Mouse (Mus musculus): Measurements from ENCODE around the gene Ubtd2. TPM values are rescaled to one million over a fixed set of nuclear protein-coding genes. Genes with fewer than 3 reads are reported as not detected.
"Not testable (repeated sequence)": the region's sequence is repeated elsewhere in the genome, so short reads cannot be mapped to it uniquely, and the experiment has no call there.

Ubtd2 gene
- total RNA-seq, 4 experiments from 2014 or later = 6.3 to 7.2 (median 6.6) TPM

DNA sequence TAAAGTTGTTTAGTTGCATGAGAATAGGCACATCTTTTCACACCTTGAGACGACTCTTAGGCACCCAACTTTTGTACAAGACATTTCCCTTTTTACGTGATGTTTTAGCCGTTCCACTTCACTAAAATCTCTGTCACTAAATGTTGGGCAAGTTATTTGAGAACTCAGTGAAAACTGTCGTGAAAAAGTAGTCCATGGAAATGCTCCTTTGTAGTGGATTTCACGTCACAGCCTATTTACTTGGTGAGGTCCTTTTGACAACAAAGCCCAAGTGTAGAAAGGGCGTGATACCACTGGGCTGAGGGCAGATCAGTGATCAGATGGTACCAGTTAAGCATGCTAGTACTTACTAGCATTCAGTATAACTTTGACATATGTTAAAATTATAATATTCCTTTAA lies 1.2 kb downstream of the Ubtd2 start:
- DNase-seq (ENCODE audit: low spot score in 2 of 2) = no peak

DNA sequence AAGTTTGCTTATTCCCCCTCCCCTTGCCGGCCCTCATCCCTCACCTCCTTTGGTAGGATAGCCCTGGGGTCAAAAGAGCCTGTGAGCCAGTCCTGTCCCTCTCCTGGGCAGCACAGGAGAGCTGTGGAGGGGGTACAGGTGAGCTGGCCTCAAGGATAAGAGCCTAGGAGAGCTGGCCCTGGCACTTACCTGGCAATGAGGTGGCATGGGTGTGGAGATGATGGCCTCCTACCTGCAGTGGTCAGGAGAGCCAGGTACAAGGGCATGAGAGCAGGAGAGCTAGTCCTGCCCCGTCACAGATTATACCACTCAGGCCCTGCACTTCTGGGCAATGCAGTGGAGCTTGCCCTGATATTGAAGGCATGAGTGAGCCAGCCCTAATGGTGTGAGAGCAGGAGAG lies 9.1 kb downstream of the Ubtd2 start:
- no peak for DNase-seq (ENCODE audit: low spot score in 2 of 2)

- no peak for DNase-seq (ENCODE audit: low spot score in 2 of 2)
Measured at GRCm38 (mm10) chr11:32471925-32472324, 16.8 kb downstream of the Ubtd2 start.

DNA sequence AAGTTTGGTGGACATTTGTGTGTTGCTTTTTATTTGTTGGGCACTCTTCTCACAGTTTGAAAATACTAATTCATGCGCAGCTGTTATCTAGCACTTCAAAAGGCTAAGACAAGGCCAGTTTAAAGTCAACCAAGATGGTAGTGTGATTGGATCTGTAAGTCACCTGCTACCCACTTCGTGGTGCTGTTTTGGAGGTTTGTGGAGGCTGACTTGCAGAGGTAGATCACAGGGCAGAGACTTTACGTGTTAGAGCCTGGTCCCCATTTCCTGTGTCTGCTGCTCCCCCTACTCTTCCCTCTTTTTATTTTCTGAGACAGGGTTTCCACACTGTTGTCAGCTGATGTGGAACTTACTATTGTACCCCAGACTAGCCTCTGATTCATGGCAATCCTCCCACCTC lies 19.6 kb downstream of the Ubtd2 start:
- DNase-seq (ENCODE audit: low spot score in 2 of 2) = no peak

DNA sequence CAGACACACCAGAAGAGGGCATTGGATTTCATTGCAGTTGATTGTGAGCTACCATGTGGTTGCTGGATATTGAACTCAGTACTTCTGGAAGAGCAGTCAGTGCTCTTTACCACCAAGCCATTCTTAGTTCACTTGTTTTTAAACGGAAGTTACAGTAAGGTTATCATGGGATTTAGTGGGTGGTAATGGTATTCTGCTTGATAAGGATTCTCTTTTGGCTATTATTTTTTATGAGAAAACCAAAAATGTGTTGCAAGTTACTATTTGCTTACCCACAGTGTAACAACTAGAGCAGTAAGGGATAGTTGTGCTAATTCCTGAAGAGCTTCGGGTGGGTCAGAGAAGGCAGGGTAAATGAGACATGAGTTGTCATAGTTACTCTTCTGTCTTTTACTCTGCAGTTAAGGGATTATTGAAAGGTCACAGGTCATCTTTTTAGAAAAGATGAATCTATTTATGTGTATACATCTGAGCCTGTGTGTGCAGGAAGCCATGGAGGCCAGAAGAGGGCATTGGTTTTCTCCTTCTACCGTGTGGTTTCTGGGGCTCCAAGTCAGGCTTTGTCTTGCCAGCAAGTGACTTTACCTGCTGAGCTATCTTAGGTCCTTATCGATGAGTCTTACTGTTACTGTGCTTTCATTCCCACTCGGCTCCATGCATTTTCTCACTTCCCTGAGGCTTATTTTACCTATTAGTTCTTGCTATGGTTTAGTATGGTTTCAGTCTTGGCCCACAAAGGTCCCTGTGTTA lies 20.5 kb downstream of the Ubtd2 start:
- DNase-seq (ENCODE audit: low spot score in 2 of 2) = no peak

GRCm38 (mm10) chr11:32481525-32481924 lies 26.4 kb downstream of the Ubtd2 start:
- no peak for DNase-seq (ENCODE audit: low spot score in 2 of 2)

GRCm38 (mm10) chr11:32485290-32485689 lies 30.1 kb downstream of the Ubtd2 start:
- no peak for DNase-seq (ENCODE audit: low spot score in 2 of 2)

DNA sequence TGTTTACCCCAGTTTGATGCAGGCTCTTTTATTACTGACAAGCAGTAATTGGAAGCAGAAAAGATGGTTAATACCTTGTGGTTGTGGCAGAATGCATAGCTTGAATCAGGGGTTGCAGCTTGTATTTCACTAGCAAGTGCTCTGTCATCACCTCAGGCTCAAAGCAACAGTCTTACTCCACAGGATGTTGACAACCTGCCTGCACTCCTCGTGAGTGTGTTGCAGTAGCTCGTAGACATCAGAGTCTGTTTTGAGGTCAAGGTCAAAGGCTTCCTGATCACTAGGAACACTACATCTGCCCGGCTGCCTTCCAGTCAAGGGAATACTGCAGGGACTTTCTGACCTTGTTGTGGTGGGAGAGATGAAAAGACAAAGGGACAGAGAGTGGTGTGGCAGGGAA lies 31.5 kb downstream of the Ubtd2 start:
- no peak for DNase-seq (ENCODE audit: low spot score in 2 of 2)

DNA sequence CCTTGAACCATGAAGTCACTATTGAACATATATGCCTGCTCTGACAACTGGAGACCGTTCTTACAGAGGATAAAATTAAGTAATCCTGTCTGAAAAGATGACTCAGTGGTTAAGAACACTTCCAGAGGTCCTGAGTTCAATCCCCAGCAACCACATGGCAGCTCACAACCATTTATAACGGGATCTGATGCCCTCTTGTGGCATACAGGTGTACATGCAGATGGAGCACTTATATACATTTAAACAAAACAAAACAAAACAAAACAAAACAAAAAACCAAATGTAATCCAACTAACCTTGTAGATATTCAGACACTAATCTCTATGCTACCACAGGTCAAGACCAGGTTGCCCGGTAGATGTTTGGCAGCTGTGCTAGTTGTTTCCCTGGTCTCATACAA lies 32.3 kb downstream of the Ubtd2 start:
- no peak for DNase-seq (ENCODE audit: low spot score in 2 of 2)

- no peak for DNase-seq (ENCODE audit: low spot score in 2 of 2)
Measured at GRCm38 (mm10) chr11:32488344-32488743, 33.2 kb downstream of the Ubtd2 start.

GRCm38 (mm10) chr11:32488808-32489670 lies 33.9 kb downstream of the Ubtd2 start:
- no peak for DNase-seq (ENCODE audit: low spot score in 2 of 2)

- no peak for DNase-seq (ENCODE audit: low spot score in 2 of 2)
Measured at GRCm38 (mm10) chr11:32491079-32491478, 35.9 kb downstream of the Ubtd2 start.

DNA sequence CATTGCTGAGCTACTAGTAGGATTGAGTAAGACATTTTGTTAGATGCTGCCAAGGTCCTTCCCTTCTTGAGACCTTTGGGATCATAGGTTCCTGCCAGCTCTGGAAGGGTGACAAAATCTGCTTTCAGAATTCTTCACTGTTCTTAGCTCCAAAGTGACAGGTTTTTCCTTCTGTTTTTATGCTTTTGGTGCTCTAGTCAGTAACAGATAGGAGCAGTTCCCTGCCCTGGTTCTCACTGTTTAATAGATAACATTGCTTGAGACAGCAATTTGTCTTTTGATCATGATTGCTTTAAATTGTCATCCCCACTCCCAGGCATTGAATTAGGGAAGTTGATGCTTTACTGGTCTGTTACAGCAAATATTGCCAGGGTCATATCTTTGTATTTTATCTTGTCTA lies 38.1 kb downstream of the Ubtd2 start:
- no peak for DNase-seq (ENCODE audit: low spot score in 2 of 2)

DNA sequence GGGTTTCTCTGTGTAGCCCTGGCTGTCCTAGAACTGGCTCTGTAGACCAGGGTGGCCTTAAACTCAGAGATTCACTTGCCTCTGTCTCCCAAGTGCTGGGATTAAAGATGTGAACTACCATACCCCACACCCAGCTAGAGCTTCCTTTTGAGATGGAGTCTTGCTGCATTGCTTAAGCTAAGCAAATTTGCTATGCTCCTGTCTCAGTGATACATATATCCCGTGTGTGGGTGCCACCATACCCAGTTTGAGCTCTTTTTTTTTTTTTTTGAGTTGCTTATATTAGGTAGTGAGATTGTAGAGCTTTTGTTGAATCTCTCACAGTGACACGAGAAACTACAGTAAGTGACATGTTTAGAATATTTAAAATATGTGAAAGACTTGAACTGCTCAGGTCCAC lies 40.1 kb downstream of the Ubtd2 start:
- DNase-seq (ENCODE audit: low spot score in 2 of 2) = no peak

GRCm38 (mm10) chr11:32498757-32499535 lies 43.8 kb downstream of the Ubtd2 start:
- no peak for DNase-seq (ENCODE audit: low spot score in 2 of 2)

- no peak for DNase-seq (ENCODE audit: low spot score in 2 of 2)
Measured at GRCm38 (mm10) chr11:32499931-32500330, 44.8 kb downstream of the Ubtd2 start.

DNA sequence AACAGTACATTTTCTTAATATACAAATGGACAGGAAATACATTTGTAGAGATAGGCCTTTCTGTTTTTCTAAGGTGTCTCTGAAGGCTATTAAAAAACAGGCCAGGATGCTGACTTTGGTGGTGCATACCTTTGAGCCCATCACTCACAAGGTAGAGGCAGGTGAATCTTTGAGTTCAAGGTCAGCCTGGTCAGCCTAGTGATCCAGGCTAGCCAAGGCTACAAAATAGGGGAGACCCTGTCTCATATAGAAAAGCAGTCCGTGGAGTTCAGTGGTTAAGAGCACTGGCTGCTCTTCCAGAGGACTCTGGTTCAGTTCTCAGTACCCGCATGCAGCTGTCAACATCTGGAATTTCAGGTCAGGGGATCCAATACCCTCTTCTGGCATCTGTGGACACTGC lies 48.5 kb downstream of the Ubtd2 start:
- DNase-seq (ENCODE audit: low spot score in 2 of 2) = no peak

DNA sequence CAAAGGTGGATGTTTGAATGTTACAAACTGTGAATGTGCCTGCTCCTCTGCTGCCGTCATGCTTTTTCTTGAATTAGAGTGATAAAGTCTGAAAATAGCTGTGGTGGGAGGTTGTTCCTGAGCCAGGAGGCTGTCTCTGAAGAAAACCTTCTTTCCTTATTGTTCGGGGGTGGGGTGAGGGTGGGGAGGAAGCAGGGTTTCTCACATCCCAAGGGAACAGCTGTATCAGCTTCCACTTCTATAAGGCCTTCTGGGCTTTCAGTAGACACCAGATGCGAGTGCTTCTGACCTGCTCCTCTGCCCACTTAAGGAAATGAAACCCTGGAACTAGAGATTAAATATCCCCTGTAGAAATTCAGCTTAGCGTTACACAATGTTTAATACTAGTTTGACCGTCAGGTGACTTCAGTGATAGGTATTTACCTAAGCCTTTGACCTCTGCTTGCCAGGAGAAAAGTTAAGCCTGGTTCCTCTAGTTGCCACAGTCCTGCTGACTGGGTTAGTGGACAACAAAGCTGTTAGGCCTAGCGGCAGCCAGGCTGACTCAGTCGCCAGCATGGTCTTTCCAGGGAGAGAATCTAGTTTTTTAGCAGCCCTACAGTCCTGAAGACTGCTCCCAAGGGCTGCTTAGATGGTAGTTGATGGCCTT lies 50.0 kb downstream of the Ubtd2 start:
- no peak for DNase-seq (ENCODE audit: low spot score in 2 of 2)

DNA sequence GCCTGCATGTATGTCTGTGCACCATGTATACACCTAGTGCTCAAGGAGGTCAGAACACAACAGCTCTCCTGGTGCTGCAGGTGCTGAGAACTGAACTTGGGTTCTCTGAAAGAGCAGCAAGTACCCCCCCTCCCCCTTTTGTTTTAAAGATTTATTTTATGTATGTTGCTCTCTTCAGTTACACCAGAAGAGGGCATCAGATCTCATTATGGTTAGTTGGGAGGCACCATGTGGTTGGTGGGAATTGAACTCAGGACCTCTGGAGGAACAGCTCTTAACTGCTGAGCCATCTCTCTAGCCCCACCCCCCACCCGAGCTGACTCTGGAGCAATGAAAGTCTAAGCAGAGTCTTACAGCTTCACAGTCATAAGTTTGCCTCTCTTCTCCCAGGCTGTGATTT lies 55.8 kb downstream of the Ubtd2 start:
- no peak for DNase-seq (ENCODE audit: low spot score in 2 of 2)

- not testable (repeated sequence) for DNase-seq (ENCODE audit: low spot score in 2 of 2)
Measured at GRCm38 (mm10) chr11:32514853-32515252, 59.7 kb downstream of the Ubtd2 start.

- DNase-seq (ENCODE audit: low spot score in 2 of 2) = no peak
Measured at GRCm38 (mm10) chr11:32516091-32516490, 60.9 kb downstream of the Ubtd2 start.
